Comparison of ENCODE assay signal across 8 mouse cellular contexts in genomic region chr12:111159659-111160428, GRCm38 (mm10). TPM values are rescaled to one million over a fixed set of nuclear protein-coding genes. Genes with fewer than 3 reads are reported as not detected.
DNase-seq lines count a peak whose midpoint lies in the region; ATAC-seq and TF ChIP-seq lines count a peak whose summit lies in the region.

No protein-coding gene starts in this region.

- no peak overlapping the region for H3K4me3 ChIP-seq in kidney, embryonic 15.5 days (replicated peaks)
- no peak overlapping the region for H3K4me3 ChIP-seq in embryonic facial prominence, embryonic 14.5 days (ENCODE audit: low read depth, low read length)
- 0 out of 2 replicates have a peak overlapping the region, but pooled peaks have one; percentile 1 for H3K4me3 ChIP-seq in liver, postnatal 0 days (ENCODE audit: low read depth, low read length)

- no peak overlapping the region for H3K9ac ChIP-seq in kidney, embryonic 15.5 days
- H3K9ac ChIP-seq in embryonic facial prominence, embryonic 14.5 days (ENCODE audit: low read depth, low read length), result no peak overlapping the region
- peak overlapping the region; percentile 51 for H3K9ac ChIP-seq in liver, postnatal 0 days (replicated peaks)

- ATAC-seq in kidney, embryonic 15.5 days (replicated peaks; ENCODE audit: low FRiP score), result no peak
- no peak for ATAC-seq in embryonic facial prominence, embryonic 14.5 days (ENCODE audit: low read depth)
- peak; percentile 46 for ATAC-seq in liver, postnatal 0 days

- peaks cover 33% of the 10 kb centered on the region for H3K4me1 ChIP-seq in kidney, embryonic 15.5 days
- H3K4me1 ChIP-seq in embryonic facial prominence, embryonic 14.5 days (ENCODE audit: control insufficient read depth, insufficient read depth, low read length), result peaks cover 15% of the 10 kb centered on the region
- peaks cover 27% of the 10 kb centered on the region for H3K4me1 ChIP-seq in liver, postnatal 0 days (ENCODE audit: insufficient read depth)

- H3K27me3 ChIP-seq in kidney, embryonic 15.5 days, result no peaks in the 10 kb centered on the region
- no peaks in the 10 kb centered on the region for H3K27me3 ChIP-seq in embryonic facial prominence, embryonic 14.5 days (replicated peaks; ENCODE audit: control insufficient read depth, insufficient read depth, low read length)
- no peaks in the 10 kb centered on the region for H3K27me3 ChIP-seq in liver, postnatal 0 days (ENCODE audit: insufficient read depth, low read length)
- no peaks in the 10 kb centered on the region for H3K27me3 ChIP-seq in splenic B cell, adult 2 months (ENCODE audit: control insufficient read depth, insufficient read depth, low read length, poor library complexity, severe bottlenecking)

- no peak for TF ChIP-seq EP300 in liver, postnatal 0 days (IDR thresholded peaks at IDR 0.05; ENCODE audit: low read depth)

- 0 out of 2 replicates have a peak overlapping the region, but pooled peaks have one; percentile 42 for H3K27ac ChIP-seq in kidney, embryonic 15.5 days
- no peak overlapping the region for H3K27ac ChIP-seq in embryonic facial prominence, embryonic 14.5 days (replicated peaks; ENCODE audit: low read depth, low read length)
- peak overlapping the region; percentile 78 for H3K27ac ChIP-seq in liver, postnatal 0 days (ENCODE audit: low read depth)

- TF ChIP-seq CTCF in liver, postnatal 0 days (IDR thresholded peaks at IDR 0.05; ENCODE audit: low read depth), result no peak

- WGBS in kidney, embryonic 15.5 days, result 38% methylated on average over 12 of the region's 12 CpGs
- 50% methylated on average over 12 of the region's 12 CpGs for WGBS in embryonic facial prominence, embryonic 14.5 days
- 23% methylated on average over 12 of the region's 12 CpGs for WGBS in liver, postnatal 0 days (ENCODE audit: insufficient replicate concordance)

- H3K9me3 ChIP-seq in kidney, embryonic 15.5 days (replicated peaks), result no peaks in the 10 kb centered on the region
- no peaks in the 10 kb centered on the region for H3K9me3 ChIP-seq in embryonic facial prominence, embryonic 14.5 days (ENCODE audit: control insufficient read depth, low read length)
- no peaks in the 10 kb centered on the region for H3K9me3 ChIP-seq in liver, postnatal 0 days (ENCODE audit: low read length)

- no peak for DNase-seq in kidney, postnatal 10 days
- peak; percentile 36 for DNase-seq in embryonic facial prominence, embryonic 14.5 days (ENCODE audit: low spot score)
- DNase-seq in liver, postnatal 0 days, result peak; percentile 78
- DNase-seq in splenic B cell, adult 2 months (ENCODE audit: low read depth, low spot score), result peak; percentile 98
- DNase-seq in cerebellum, postnatal 14 days, result no peak
- no peak for DNase-seq in embryo, embryonic 11 days
- DNase-seq in right cerebral cortex, postnatal 36 days (ENCODE audit: low spot score in 2 of 2), result no peak

- H3K4me2 ChIP-seq in kidney, embryonic 15.5 days, result no peak overlapping the region
- no peak overlapping the region for H3K4me2 ChIP-seq in embryonic facial prominence, embryonic 14.5 days (ENCODE audit: low read depth, low read length)
- H3K4me2 ChIP-seq in liver, postnatal 0 days (ENCODE audit: low read depth, low read length), result peak overlapping the region; percentile 49

- H3K36me3 ChIP-seq in kidney, embryonic 15.5 days, result no peaks in the 10 kb centered on the region
- no peaks in the 10 kb centered on the region for H3K36me3 ChIP-seq in embryonic facial prominence, embryonic 14.5 days (ENCODE audit: control insufficient read depth, insufficient read depth, low read length)
- no peaks in the 10 kb centered on the region for H3K36me3 ChIP-seq in liver, postnatal 0 days (replicated peaks; ENCODE audit: insufficient read depth, low read length)
- no peaks in the 10 kb centered on the region for H3K36me3 ChIP-seq in splenic B cell, adult 2 months (ENCODE audit: control insufficient read depth, insufficient read depth, low read length, poor library complexity, severe bottlenecking)

RNA-seq across cellular contexts. Expression of gene Traf3, which starts 6.3 kb away (rescaled TPM):
- 10.1 and 11.6 TPM in 2 replicates for polyA plus RNA-seq in kidney, embryonic 15.5 days (2015; fragmentation: Nextera tagmentation; extraction: Ambion mirVana)
- 12.5 and 13.4 TPM in 2 replicates for polyA plus RNA-seq in embryonic facial prominence, embryonic 14.5 days (2014; fragmentation: Nextera tagmentation; extraction: Ambion mirVana)
- polyA plus RNA-seq in liver, postnatal 0 days (2015; fragmentation: Nextera tagmentation; extraction: Ambion mirVana), result 1.9 and 2.5 TPM in 2 replicates

RNA-seq across cellular contexts. Expression of gene 4930595D18Rik, which starts 24.4 kb away (rescaled TPM):
- not detected in 2 replicates for polyA plus RNA-seq in kidney, embryonic 15.5 days (2015; fragmentation: Nextera tagmentation; extraction: Ambion mirVana)
- polyA plus RNA-seq in embryonic facial prominence, embryonic 14.5 days (2014; fragmentation: Nextera tagmentation; extraction: Ambion mirVana), result not detected in 2 replicates
- not detected in 2 replicates for polyA plus RNA-seq in liver, postnatal 0 days (2015; fragmentation: Nextera tagmentation; extraction: Ambion mirVana)

Comparison
In these comparisons a context has a peak if more than half of its experiments do, and no peak if none do; other contexts are left out.
1. DNase-seq: peak in embryonic facial prominence, embryonic 14.5 days (single experiment), liver, postnatal 0 days (single experiment) and splenic B cell, adult 2 months (single experiment); none in kidney, postnatal 10 days (single experiment), cerebellum, postnatal 14 days (0 of 2), embryo, embryonic 11 days (single experiment) and right cerebral cortex, postnatal 36 days (0 of 2).